Mouse (Mus musculus) gastrocnemius, adult 2 months (tissue): ENCODE data around the gene Qpct. TPM values are rescaled to one million over a fixed set of nuclear protein-coding genes. Genes with fewer than 3 reads are reported as not detected.
"Not testable (repeated sequence)": the region's sequence is repeated elsewhere in the genome, so short reads cannot be mapped to it uniquely, and the experiment has no call there.

Source experiments
- DNase-seq: peaks from one replicate; pipeline ENCODE4 v3.0.0; 2022
- H3K27ac ChIP-seq: fragments of 200-600 bp; 2 replicates; pipeline ENCODE4 v1.8.1; 2022; ENCODE audit warnings: mild to moderate bottlenecking
- H3K4me3 ChIP-seq: fragments of 200-600 bp; 2 replicates; pipeline ENCODE4 v1.8.1; 2022; ENCODE audit warnings: mild to moderate bottlenecking, moderate library complexity
- CTCF ChIP-seq: fragments of 200-600 bp; IDR thresholded peaks from 2 replicates; pipeline ENCODE4 v1.8.1; 2022; ENCODE audit warnings: antibody characterized with exemption, mild to moderate bottlenecking, moderate library complexity
- intact Hi-C: fragments of 180-260 bp; cut with DNase I; formaldehyde crosslinking; loops from one replicate; pipeline ENCODE4 v1.15.1; 2025
- total RNA-seq, 2 experiments: library from RNA; stranded (reverse); gene quantifications; 2 replicates each; pipeline ENCODE4 v1.2.3; 2021

Gene Qpct
- total RNA-seq, 2 experiments from 2014 or later, result 2.4 to 3.8 TPM

GRCm38 (mm10) chr17:79078248-79078647, 26.5 kb downstream of the Qpct start:
- Histone ChIP-seq H3K27ac (no peak overlapping the region), H3K4me3 (no peak overlapping the region)
- no peak for TF ChIP-seq CTCF
- DNase-seq, result no peak
- intact Hi-C loops, result no loop called here

- intact Hi-C loops, result no loop called here
- TF ChIP-seq CTCF, result no peak
- H3K27ac ChIP-seq, result no peak overlapping the region
Observed at GRCm38 (mm10) chr17:79091710-79092109, 40.0 kb downstream of the Qpct start.

GRCm38 (mm10) chr17:79093286-79093975, 41.7 kb downstream of the Qpct start:
- Histone ChIP-seq H3K4me3 (no peak overlapping the region), H3K27ac (no peak overlapping the region)
- no peak for TF ChIP-seq CTCF
- intact Hi-C loops, result no loop called here
- DNase-seq, result no peak

More at GRCm38 (mm10) chr17:79091710-79092109, 40.0 kb downstream of the Qpct start:
- no peak for DNase-seq
- H3K4me3 ChIP-seq, result no peak overlapping the region

- Histone ChIP-seq H3K27ac (no peak overlapping the region), H3K4me3 (no peak overlapping the region)
- DNase-seq, result no peak
- no peak for TF ChIP-seq CTCF
- intact Hi-C loops, result no loop called here
Observed at GRCm38 (mm10) chr17:79095624-79096023, 43.9 kb downstream of the Qpct start.

GRCm38 (mm10) chr17:79099866-79100265, 48.2 kb downstream of the Qpct start:
- intact Hi-C loops, result no loop called here
- Histone ChIP-seq H3K27ac (no peak overlapping the region), H3K4me3 (no peak overlapping the region)
- DNase-seq, result no peak
- TF ChIP-seq CTCF, result no peak

GRCm38 (mm10) chr17:79108238-79108637, 56.5 kb downstream of the Qpct start:
- intact Hi-C loops, result no loop called here
- Histone ChIP-seq H3K4me3 (no peak overlapping the region), H3K27ac (no peak overlapping the region)
- DNase-seq, result no peak
- TF ChIP-seq CTCF, result no peak

GRCm38 (mm10) chr17:79109576-79109975, 57.9 kb downstream of the Qpct start:
- Histone ChIP-seq H3K4me3 (no peak overlapping the region), H3K27ac (no peak overlapping the region)
- intact Hi-C loops, result no loop called here
- DNase-seq, result no peak
- TF ChIP-seq CTCF, result no peak

- Histone ChIP-seq H3K4me3 (no peak overlapping the region), H3K27ac (no peak overlapping the region)
- intact Hi-C loops, result loop anchor here (1.0 to 10.0 kb wide), 5 partner anchors 184 to 470 kb away; partner anchors contain the start of gene Cdc42ep3
- peak; percentile 97 for TF ChIP-seq CTCF
- DNase-seq, result peak; percentile 55
Observed at GRCm38 (mm10) chr17:79110936-79111348, 59.2 kb downstream of the Qpct start.

GRCm38 (mm10) chr17:79115248-79115647, 63.5 kb downstream of the Qpct start:
- intact Hi-C loops, result loop anchor here (10.0 kb wide), 2 partner anchors 180 to 240 kb away; partner anchors contain the start of gene Cdc42ep3
- not testable (repeated sequence) for DNase-seq, H3K27ac ChIP-seq, H3K4me3 ChIP-seq

GRCm38 (mm10) chr17:79119066-79119465, 67.4 kb downstream of the Qpct start:
- DNase-seq, result no peak
- H3K27ac ChIP-seq, result no peak overlapping the region
- no peak for TF ChIP-seq CTCF
- no peak overlapping the region for H3K4me3 ChIP-seq
- intact Hi-C loops, result loop anchor here (10.0 kb wide), 2 partner anchors 176 to 236 kb away; partner anchors contain the start of gene Cdc42ep3

GRCm38 (mm10) chr17:79120269-79120668, 68.6 kb downstream of the Qpct start:
- Histone ChIP-seq H3K27ac (no peak overlapping the region), H3K4me3 (no peak overlapping the region)
- DNase-seq, result no peak
- intact Hi-C loops, result no loop called here
- no peak for TF ChIP-seq CTCF

- Histone ChIP-seq H3K4me3 (no peak overlapping the region), H3K27ac (no peak overlapping the region)
- intact Hi-C loops, result no loop called here
- TF ChIP-seq CTCF, result no peak
- DNase-seq, result no peak
Observed at GRCm38 (mm10) chr17:79133740-79134139, 82.0 kb downstream of the Qpct start.

- 0 out of 2 replicates have a peak overlapping the region, but pooled peaks have one; percentile 10 for H3K27ac ChIP-seq
- peak; percentile 38 for DNase-seq
Observed at GRCm38 (mm10) chr17:79135826-79136225, 84.1 kb downstream of the Qpct start.

GRCm38 (mm10) chr17:79136401-79136800, 84.7 kb downstream of the Qpct start:
- TF ChIP-seq CTCF, result no peak
- Histone ChIP-seq H3K27ac (no peak overlapping the region), H3K4me3 (no peak overlapping the region)
- DNase-seq, result peak; percentile 42
- intact Hi-C loops, result no loop called here

More at GRCm38 (mm10) chr17:79135826-79136225, 84.1 kb downstream of the Qpct start:
- no peak overlapping the region for H3K4me3 ChIP-seq
- TF ChIP-seq CTCF, result no peak
- intact Hi-C loops, result no loop called here

Other genes starting within 250 kb of the Qpct start
- 10 to 100 TPM in 1 of 2 experiments, 1 to 10 TPM in 1; 7.3 to 10.1 TPM for gene Heatr5b, start 216.5 kb upstream of the Qpct start, total RNA-seq
- gene Gpatch11, start 216.3 kb upstream of the Qpct start, total RNA-seq, result 10 to 100 TPM; 17.9 to 23.3 TPM
- gene Eif2ak2, start 169.3 kb upstream of the Qpct start, total RNA-seq, result 1 to 10 TPM; 3.6 to 4.0 TPM
- not detected for gene Sult6b1, start 144.9 kb upstream of the Qpct start, total RNA-seq
- gene Cebpzos, start 135.4 kb upstream of the Qpct start, total RNA-seq, result 10 to 100 TPM; 36.5 to 48.7 TPM
- gene Cebpz, start 114.8 kb upstream of the Qpct start, total RNA-seq, result 10 to 100 TPM; 26.2 to 27.5 TPM
- 10 to 100 TPM; 22.0 to 31.8 TPM for gene Ndufaf7, start 114.8 kb upstream of the Qpct start, total RNA-seq
- 1 to 10 TPM; 8.6 to 9.7 TPM for gene Prkd3, start 31.1 kb upstream of the Qpct start, total RNA-seq